Mouse (Mus musculus) T-cell, adult 2 months (primary cell): ENCODE measurements around the gene Sptb.

Source experiments
- DNase-seq: peaks from one replicate; pipeline ENCODE4 v3.0.0; 2022; ENCODE audit warnings: low spot score

Gene Sptb

GRCm38 (mm10) chr12:76673794-76674222 is 36.5 kb downstream of the Sptb start:
- no peak for DNase-seq

- no peak for DNase-seq
Measured at GRCm38 (mm10) chr12:76672008-76672407, 38.3 kb downstream of the Sptb start.

- DNase-seq: no peak
Measured at GRCm38 (mm10) chr12:76670533-76671086, 39.7 kb downstream of the Sptb start.

GRCm38 (mm10) chr12:76669956-76670530 is 40.3 kb downstream of the Sptb start:
- no peak for DNase-seq

GRCm38 (mm10) chr12:76668654-76669419 is 41.5 kb downstream of the Sptb start:
- no peak for DNase-seq

GRCm38 (mm10) chr12:76651788-76652345 is 58.5 kb downstream of the Sptb start:
- no peak for DNase-seq

GRCm38 (mm10) chr12:76649708-76650687 is 60.3 kb downstream of the Sptb start:
- peak; percentile 55 for DNase-seq

- DNase-seq: no peak
Measured at GRCm38 (mm10) chr12:76645222-76646110, 64.9 kb downstream of the Sptb start.

GRCm38 (mm10) chr12:76643679-76644078 is 66.7 kb downstream of the Sptb start:
- DNase-seq: no peak

- DNase-seq: no peak
Measured at GRCm38 (mm10) chr12:76642616-76643015, 67.7 kb downstream of the Sptb start.

GRCm38 (mm10) chr12:76640620-76641019 is 69.7 kb downstream of the Sptb start:
- no peak for DNase-seq

GRCm38 (mm10) chr12:76634899-76635693 is 75.3 kb downstream of the Sptb start:
- DNase-seq: no peak

GRCm38 (mm10) chr12:76623374-76623773 is 87.0 kb downstream of the Sptb start:
- DNase-seq: no peak

GRCm38 (mm10) chr12:76619847-76620246 is 90.5 kb downstream of the Sptb start:
- DNase-seq: no peak

- DNase-seq: no peak
Measured at GRCm38 (mm10) chr12:76618175-76618574, 92.2 kb downstream of the Sptb start.

GRCm38 (mm10) chr12:76615580-76615937 is 94.8 kb downstream of the Sptb start:
- DNase-seq: no peak

- DNase-seq: no peak
Measured at GRCm38 (mm10) chr12:76614868-76615579, 95.3 kb downstream of the Sptb start.

- DNase-seq: no peak
Measured at GRCm38 (mm10) chr12:76612621-76613020, 97.7 kb downstream of the Sptb start.

- no peak for DNase-seq
Measured at GRCm38 (mm10) chr12:76608997-76609565, 101.3 kb downstream of the Sptb start.
